Mouse (Mus musculus) myocyte (in vitro differentiated cells): ENCODE results near the gene Lrfn2. TPM values are rescaled to one million over a fixed set of nuclear protein-coding genes. Genes with fewer than 3 reads are reported as not detected.

Source experiments
- H3K27me3 ChIP-seq: one replicate; pipeline ENCODE4 v1.6.1; 2011; ENCODE audit not compliant: control insufficient read depth, insufficient read depth, insufficient read length
- H3K36me3 ChIP-seq: one replicate; pipeline ENCODE4 v1.6.1; 2011; ENCODE audit not compliant: control insufficient read depth, insufficient read depth
- H3K4me2 ChIP-seq: one replicate; pipeline ENCODE4 v1.6.1; 2011; ENCODE audit warnings: low read depth, control low read depth
- H3K4me3 ChIP-seq: one replicate; pipeline ENCODE4 v1.5.1; 2011; ENCODE audit warnings: mild to moderate bottlenecking, control low read depth, moderate library complexity
- H3K79me2 ChIP-seq: one replicate; pipeline ENCODE4 v1.6.1; 2011; ENCODE audit not compliant: control insufficient read depth, insufficient read depth
- H3ac ChIP-seq: one replicate; pipeline ENCODE4 v1.6.1; 2011; ENCODE audit not compliant: control insufficient read depth, insufficient read length
- CEBPB ChIP-seq: IDR thresholded peaks from 2 replicates; pipeline ENCODE4 v1.6.1; 2011; ENCODE audit warnings: mild to moderate bottlenecking, moderate library complexity; ENCODE audit not compliant: poor library complexity, insufficient read depth, severe bottlenecking
- E2F4 ChIP-seq: IDR thresholded peaks from one replicate; pipeline ENCODE4 v1.6.1; 2011; ENCODE audit warnings: mild to moderate bottlenecking, control low read depth, moderate library complexity; ENCODE audit not compliant: insufficient read depth
- MAX ChIP-seq: IDR thresholded peaks from one replicate; pipeline ENCODE4 v1.6.1; 2011; ENCODE audit warnings: low read depth, mild to moderate bottlenecking, control low read depth
- MYOD1 ChIP-seq, 3 experiments: IDR thresholded peaks; one replicate each; pipeline ENCODE4 v1.6.1; 2011; ENCODE audit warnings: control low read depth in 2 of 3, low read depth in 2 of 3, mild to moderate bottlenecking in 2 of 3, moderate library complexity in 1 of 3; ENCODE audit not compliant: insufficient read length in 2 of 3, control insufficient read depth in 1 of 3
- MYOG ChIP-seq, 3 experiments: IDR thresholded peaks; one replicate each; pipeline ENCODE4 v1.6.1; 2011; ENCODE audit warnings: control low read depth in 2 of 3, low read depth in 2 of 3, mild to moderate bottlenecking in 2 of 3; ENCODE audit not compliant: insufficient read length in 2 of 3, control insufficient read depth in 1 of 3, insufficient read depth in 1 of 3
- POLR2A ChIP-seq: IDR thresholded peaks from one replicate; pipeline ENCODE4 v1.6.1; 2011; ENCODE audit warnings: low read depth, mild to moderate bottlenecking, control low read depth, moderate library complexity; ENCODE audit not compliant: insufficient read length
- POLR2AphosphoS2 ChIP-seq: IDR thresholded peaks from one replicate; pipeline ENCODE4 v1.6.1; 2011; ENCODE audit warnings: low read depth, control low read depth; ENCODE audit not compliant: insufficient read length
- REST ChIP-seq: IDR thresholded peaks from one replicate; pipeline ENCODE4 v1.6.1; 2011; ENCODE audit warnings: mild to moderate bottlenecking, control low read depth, moderate library complexity; ENCODE audit not compliant: insufficient read depth, insufficient read length
- SRF ChIP-seq: IDR thresholded peaks from one replicate; pipeline ENCODE4 v1.6.1; 2011; ENCODE audit warnings: low read depth; ENCODE audit not compliant: control insufficient read depth, insufficient read length
- TCF12 ChIP-seq: IDR thresholded peaks from one replicate; pipeline ENCODE4 v1.6.1; 2011; ENCODE audit warnings: mild to moderate bottlenecking, control low read depth; ENCODE audit not compliant: poor library complexity, insufficient read depth, severe bottlenecking
- TCF3 ChIP-seq: IDR thresholded peaks from one replicate; pipeline ENCODE4 v1.6.1; 2011; ENCODE audit warnings: low read depth, control low read depth; ENCODE audit not compliant: insufficient read length
- USF1 ChIP-seq: IDR thresholded peaks from one replicate; pipeline ENCODE4 v1.6.1; 2011; ENCODE audit warnings: low read depth, mild to moderate bottlenecking, control low read depth, moderate library complexity
- polyA plus RNA-seq: library from polyadenylated mRNA; unstranded; fragments of >200 nt; fragmentation: generic; extraction: Trizol; gene quantifications from one replicate; pipeline ENCODE4 v1.2.1, GENCODE M21; 2012; ENCODE audit warnings: missing spikeins

Gene Lrfn2
- polyA plus RNA-seq, 1 experiment: not detected

DNA sequence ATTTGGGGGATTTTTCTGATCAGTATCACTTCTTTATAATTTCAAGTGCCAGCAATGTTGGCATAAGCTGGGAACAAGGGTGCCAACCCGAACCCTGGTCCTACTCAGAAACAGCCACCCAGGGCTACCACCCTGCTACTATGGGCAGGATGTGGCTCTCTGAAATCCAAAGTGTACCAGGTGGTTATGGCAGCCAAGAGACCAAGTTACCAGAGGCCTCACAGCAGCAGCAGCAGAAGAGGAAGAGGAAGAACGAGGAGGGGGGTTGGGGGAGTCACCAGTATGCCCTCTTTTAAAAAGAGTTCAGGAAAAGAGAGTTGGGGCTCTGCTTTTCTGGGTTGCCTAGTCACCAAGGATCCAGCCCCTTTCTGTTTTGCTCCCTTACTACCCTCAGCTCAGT, 147.5 kb downstream of the Lrfn2 start:
- Histone ChIP-seq H3ac (no peak overlapping the region), H3K79me2 (no peaks in the 10 kb centered on the region), H3K4me3 (no peak overlapping the region), H3K36me3 (no peaks in the 10 kb centered on the region), H3K27me3 (no peaks in the 10 kb centered on the region), H3K4me2 (no peak overlapping the region)
- TF ChIP-seq POLR2A (no peak), MYOG (IDR thresholded peaks at IDR 0.05; ENCODE audit: control insufficient read depth in 1 of 3, insufficient read depth in 1 of 3, insufficient read length in 2 of 3, low read depth in 2 of 3) (no peak), MYOD1 (IDR thresholded peaks at IDR 0.05; ENCODE audit: control insufficient read depth in 1 of 3, insufficient read length in 2 of 3, low read depth in 2 of 3) (no peak), CEBPB (no peak), POLR2AphosphoS2 (no peak), MAX (no peak), USF1 (no peak), TCF3 (no peak)

DNA sequence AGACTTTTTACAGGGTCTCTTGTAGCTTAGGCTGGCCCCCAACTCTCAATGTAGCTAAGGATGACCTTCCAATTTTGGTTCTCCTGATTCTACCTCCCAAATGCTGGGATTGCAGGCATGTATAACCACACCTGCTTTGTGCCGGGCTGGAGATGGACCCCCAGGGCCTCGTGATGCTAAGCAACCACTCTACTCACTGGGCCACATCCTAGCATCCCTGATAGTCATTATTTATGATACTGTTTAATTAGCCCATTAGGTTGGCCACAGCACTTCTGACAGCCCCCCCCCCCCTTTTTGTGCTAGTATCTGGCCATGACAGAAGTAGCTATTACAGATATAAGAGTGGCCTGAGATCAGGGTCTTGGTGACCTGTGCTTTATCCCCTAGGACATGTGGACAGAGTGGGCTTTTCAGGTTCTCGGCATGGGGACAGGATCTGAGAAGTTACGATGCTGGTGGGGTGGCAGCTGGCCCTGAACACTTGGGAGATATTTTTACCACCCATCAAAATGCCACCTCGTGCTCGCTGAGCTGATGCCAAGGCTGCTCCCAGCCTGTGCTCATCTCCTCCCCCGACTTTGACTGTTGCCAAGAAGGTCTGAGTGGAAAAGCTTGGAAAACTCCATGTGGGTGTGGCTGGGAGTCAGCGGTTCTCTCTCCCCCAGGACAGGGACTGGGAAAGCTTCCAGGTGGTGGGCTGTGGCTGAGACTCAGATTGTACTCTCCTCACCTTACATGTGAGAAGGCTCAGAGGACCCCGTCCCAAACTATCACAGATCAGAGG, 151.6 kb downstream of the Lrfn2 start:
- Histone ChIP-seq H3ac (no peak overlapping the region), H3K4me3 (no peak overlapping the region), H3K36me3 (no peaks in the 10 kb centered on the region), H3K4me2 (no peak overlapping the region), H3K79me2 (no peaks in the 10 kb centered on the region), H3K27me3 (no peaks in the 10 kb centered on the region)
- TF ChIP-seq SRF (no peak), USF1 (no peak), TCF12 (no peak), CEBPB (no peak), MAX (no peak), E2F4 (no peak), POLR2A (no peak), REST (no peak), MYOD1 (IDR thresholded peaks at IDR 0.05; ENCODE audit: control insufficient read depth in 1 of 3, insufficient read length in 2 of 3, low read depth in 2 of 3) (no peak), POLR2AphosphoS2 (no peak), TCF3 (no peak), MYOG (IDR thresholded peaks at IDR 0.05; ENCODE audit: control insufficient read depth in 1 of 3, insufficient read depth in 1 of 3, insufficient read length in 2 of 3, low read depth in 2 of 3) (no peak)

DNA sequence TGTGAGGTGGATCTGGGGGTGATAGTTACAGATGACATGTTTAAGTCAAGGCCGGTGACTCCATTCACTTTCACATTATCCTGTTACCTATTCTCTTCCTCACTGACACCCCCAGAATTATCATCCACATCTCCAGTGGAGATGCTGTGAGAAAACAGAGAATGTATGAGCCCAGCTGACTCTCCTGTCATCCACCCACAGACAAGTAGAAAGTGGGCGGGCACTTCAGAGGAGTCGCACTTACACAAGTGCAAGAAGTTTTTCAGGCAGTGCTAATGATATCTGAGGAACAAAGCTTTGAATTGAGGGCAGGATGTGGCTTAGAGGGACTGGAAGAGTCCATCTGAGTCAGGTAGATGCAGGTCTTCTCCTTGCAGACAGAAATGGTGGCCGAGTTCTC, 152.9 kb downstream of the Lrfn2 start:
- Histone ChIP-seq H3K36me3 (no peaks in the 10 kb centered on the region), H3K27me3 (no peaks in the 10 kb centered on the region), H3K4me3 (no peak overlapping the region), H3ac (no peak overlapping the region), H3K79me2 (no peaks in the 10 kb centered on the region), H3K4me2 (no peak overlapping the region)
- TF ChIP-seq MAX (no peak), TCF3 (no peak), MYOD1 (IDR thresholded peaks at IDR 0.05; ENCODE audit: control insufficient read depth in 1 of 3, insufficient read length in 2 of 3, low read depth in 2 of 3) (no peak), USF1 (no peak), POLR2AphosphoS2 (no peak), E2F4 (no peak), MYOG (IDR thresholded peaks at IDR 0.05; ENCODE audit: control insufficient read depth in 1 of 3, insufficient read depth in 1 of 3, insufficient read length in 2 of 3, low read depth in 2 of 3) (no peak), POLR2A (no peak), TCF12 (no peak)

DNA sequence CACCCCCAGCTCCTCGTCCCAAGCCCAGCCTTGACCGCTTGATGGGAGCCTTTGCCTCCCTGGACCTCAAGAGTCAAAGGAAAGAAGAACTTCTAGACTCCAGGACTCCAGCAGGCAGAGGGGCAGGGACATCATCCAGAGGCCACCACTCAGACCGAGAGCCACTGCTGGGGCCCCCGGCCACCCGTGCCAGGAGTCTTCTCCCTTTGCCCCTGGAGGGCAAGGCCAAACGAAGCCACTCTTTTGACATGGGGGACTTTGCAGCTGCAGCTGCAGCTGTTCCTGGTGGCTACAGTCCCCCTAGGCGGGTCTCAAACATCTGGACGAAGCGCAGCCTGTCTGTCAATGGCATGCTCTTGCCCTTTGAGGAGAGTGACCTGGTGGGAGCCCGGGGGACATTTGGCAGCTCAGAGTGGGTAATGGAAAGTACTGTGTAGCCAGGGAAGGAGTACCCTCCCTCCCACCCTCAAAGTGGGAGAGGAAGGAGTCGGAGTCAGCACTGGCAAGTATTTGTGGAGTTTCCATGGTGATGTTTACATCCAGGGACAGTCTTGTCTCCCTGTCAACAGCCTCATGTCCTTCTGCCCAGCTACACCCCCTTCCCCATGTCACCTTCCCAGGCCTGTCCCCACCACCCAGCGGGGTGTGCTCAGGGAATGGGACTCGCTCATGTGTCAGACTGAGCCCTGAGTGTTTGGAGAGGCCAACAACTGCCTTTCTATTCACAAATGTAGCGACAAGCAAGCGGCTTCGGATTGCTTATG, 164.8 kb downstream of the Lrfn2 start:
- H3K4me2 ChIP-seq: no peak overlapping the region
- H3K79me2 ChIP-seq: no peaks in the 10 kb centered on the region
- H3K36me3 ChIP-seq: no peaks in the 10 kb centered on the region
- no peaks in the 10 kb centered on the region for H3K27me3 ChIP-seq
- TF ChIP-seq MYOD1 (IDR thresholded peaks at IDR 0.05; ENCODE audit: control insufficient read depth in 1 of 3, insufficient read length in 2 of 3, low read depth in 2 of 3) (no peak), MAX (no peak), SRF (no peak), TCF3 (no peak), MYOG (IDR thresholded peaks at IDR 0.05; ENCODE audit: control insufficient read depth in 1 of 3, insufficient read depth in 1 of 3, insufficient read length in 2 of 3, low read depth in 2 of 3) (no peak), POLR2A (no peak), CEBPB (no peak), TCF12 (no peak), REST (no peak), POLR2AphosphoS2 (no peak), E2F4 (no peak), USF1 (no peak)
- no peak overlapping the region for H3ac ChIP-seq
- H3K4me3 ChIP-seq: no peak overlapping the region
